Mouse (Mus musculus): Measurements from ENCODE around the gene Ctnnbip1. TPM values are rescaled to one million over a fixed set of nuclear protein-coding genes. Genes with fewer than 3 reads are reported as not detected.

Gene Ctnnbip1
- 0.37 TPM for total RNA-seq (2023)

DNA sequence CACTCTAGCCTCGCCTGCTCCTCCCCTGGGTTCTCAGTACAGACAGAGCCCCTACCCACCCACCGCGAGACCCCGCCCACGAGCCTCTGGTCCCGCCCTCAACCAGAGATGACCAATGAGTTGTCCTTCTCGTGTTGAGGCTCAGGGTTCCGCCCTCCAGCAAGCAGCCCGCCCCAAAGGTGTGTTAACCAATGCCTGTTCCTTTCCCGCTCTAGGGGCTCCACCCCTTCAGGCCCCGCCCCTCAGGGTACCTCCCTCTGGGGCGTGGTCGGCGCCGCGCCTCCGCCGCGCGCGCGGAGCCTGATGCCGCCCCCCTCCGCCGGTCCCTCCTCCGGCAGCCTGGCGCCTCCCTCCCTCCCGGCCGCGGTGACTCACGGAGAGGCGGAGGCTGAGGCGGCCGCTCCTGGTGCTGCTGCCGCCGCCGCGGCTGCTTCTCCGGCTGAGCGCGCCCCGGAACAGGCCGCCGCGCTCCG, at the start of gene Ctnnbip1:
Gene Ctnnbip1 (plus strand): TSS at position 369 of the 473 bp plus-strand sequence.

DNA sequence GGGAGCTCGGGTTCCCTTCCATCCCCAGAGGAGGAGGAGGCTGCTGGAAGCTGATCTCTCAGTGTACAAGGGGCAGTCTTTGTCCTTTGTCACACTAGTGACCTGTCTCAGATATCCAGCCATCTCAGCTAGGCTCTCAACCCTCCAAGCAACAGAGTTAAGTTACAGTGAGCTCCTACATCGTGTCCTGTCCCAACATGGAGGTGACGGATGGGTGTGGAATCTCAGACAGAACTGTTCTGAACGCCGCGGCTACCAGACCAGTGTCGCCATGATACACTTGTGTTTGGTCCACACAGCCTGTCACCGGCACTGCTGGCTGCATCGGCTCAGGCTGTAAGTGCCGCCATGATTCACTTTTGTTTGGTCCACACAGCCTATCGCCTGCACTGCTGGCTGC, 41.0 kb upstream of the Ctnnbip1 start, which contains the start of gene Tmem274:
Gene Tmem274 (plus strand): TSS at position 301 of the 400 bp plus-strand sequence.

DNA sequence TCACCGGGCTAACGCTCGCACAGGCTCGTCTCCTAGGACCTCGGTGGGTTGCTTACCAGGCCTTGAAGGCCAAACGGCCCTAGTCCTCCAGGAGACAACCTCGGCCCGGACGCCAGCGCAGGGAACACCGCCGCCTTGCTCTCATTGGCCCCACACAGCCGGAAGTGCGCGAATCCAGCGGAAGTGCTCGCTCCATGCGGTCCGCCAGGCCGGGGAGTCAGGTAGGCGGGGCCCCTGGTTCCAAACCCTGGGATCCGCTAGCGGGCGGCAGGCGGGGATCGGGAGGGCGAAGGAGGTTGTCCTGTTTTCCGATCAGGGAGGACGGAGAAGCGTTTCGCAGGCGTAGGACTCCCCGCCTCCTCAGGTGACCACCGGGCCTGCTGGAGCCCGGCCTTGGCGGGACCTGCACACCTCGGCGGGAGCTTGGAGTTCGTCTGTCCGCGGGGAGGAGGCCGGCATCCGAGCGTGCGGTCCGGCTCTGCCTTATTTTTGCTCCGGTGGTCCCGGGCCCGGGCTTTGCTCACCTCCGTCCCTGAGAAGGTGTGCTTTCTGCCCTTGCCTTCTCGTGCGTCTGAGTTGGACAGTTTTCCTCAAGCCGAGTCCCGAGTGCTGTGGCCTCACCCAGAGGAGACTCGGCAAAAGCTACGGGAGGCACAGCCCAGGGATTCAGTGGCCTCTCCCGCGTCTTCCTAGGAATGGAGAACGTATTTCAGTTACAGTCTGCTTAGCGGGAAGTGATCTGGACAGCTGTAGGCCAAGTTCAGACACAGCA, 32.8 kb upstream of the Ctnnbip1 start, which contains the start of the genes Nmnat1 and Lzic:
Gene Nmnat1 (minus strand): TSS at position 150 of the 772 bp plus-strand sequence.
Gene Lzic (plus strand): TSS at position 177 of the 772 bp plus-strand sequence.

DNA sequence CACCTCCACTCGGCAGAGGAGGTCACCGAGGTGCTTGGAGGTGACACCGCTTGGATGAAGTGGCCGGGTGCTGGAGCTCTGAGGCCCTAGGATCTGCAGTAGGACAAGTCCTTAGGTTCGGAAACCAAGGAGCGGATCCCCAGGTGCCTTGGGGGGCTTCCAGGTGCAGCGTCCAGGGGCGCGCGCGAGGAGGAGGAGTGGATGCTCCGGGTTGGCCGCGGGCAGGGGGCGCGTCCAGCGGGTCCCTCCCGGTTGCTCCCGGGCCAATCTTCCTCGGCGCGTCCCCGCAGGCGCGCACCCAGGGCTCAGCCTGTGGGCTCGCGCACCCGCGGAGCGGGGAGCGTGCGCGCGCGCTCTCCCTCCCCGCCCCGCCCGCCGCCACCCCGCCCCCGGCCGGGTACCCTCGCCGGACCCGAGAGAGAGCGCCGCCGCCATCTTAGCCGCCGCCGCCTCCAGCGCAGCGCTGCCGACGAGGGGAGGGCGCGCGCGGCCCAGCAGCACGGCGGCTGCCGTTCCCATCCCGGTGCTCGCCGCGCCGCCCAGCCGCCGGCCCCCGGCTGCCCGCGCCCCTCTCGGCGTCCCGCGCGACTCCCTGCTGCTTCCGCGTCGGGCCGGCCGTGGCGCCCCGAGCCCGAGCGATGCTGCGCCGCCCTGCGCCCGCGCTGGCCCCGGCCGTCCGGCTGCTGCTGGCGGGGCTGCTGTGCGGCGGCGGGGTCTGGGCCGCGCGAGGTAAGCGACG, 68.2 kb downstream of the Ctnnbip1 start, which contains the start of gene Clstn1:
Gene Clstn1 (plus strand): TSS at position 425 of the 739 bp plus-strand sequence.

Other genes starting within 250 kb of the Ctnnbip1 start
- 36.1 TPM for gene Kif1b, start 210.5 kb upstream of the Ctnnbip1 start, total RNA-seq (2023)
- 75.0 TPM for gene Ube4b, start 91.5 kb upstream of the Ctnnbip1 start, total RNA-seq (2023)
- gene Rbp7, start 63.3 kb upstream of the Ctnnbip1 start, total RNA-seq (2023): not detected
- gene Tmem274, start 40.9 kb upstream of the Ctnnbip1 start, total RNA-seq (2023): not detected
- 6.1 TPM for gene Nmnat1, start 33.0 kb upstream of the Ctnnbip1 start, total RNA-seq (2023)
- 19.8 TPM for gene Lzic, start 33.0 kb upstream of the Ctnnbip1 start, total RNA-seq (2023)
- 10.1 TPM for gene Clstn1, start 68.2 kb downstream of the Ctnnbip1 start, total RNA-seq (2023)
- 636 TPM for gene Pik3cd, start 184.3 kb downstream of the Ctnnbip1 start, total RNA-seq (2023)
- 20.5 TPM for gene Tmem201, start 219.8 kb downstream of the Ctnnbip1 start, total RNA-seq (2023)